Mouse (Mus musculus) midbrain, embryonic 15.5 days (tissue): ENCODE measurements around the gene Gm11172. TPM values are rescaled to one million over a fixed set of nuclear protein-coding genes. Genes with fewer than 3 reads are reported as not detected.

Experiments used
- ATAC-seq: fragments of 200-750 bp; cut with Nextera tagmentation; replicated peaks from 2 replicates; pipeline ENCODE4 v1.8.0; 2017; ENCODE audit warnings: moderate TSS enrichment
- H3K27ac ChIP-seq: fragments of 300-500 bp; sonication (generic); 2 replicates; pipeline ENCODE4 v1.5.1; 2015; ENCODE audit warnings: mild to moderate bottlenecking, inconsistent platforms
- H3K27me3 ChIP-seq: fragments of 300-500 bp; sonication (generic); replicated peaks from 2 replicates; pipeline ENCODE4 v1.6.1; 2015; ENCODE audit warnings: inconsistent platforms
- H3K36me3 ChIP-seq: fragments of 300-500 bp; sonication (generic); replicated peaks from 2 replicates; pipeline ENCODE4 v1.6.1; 2015; ENCODE audit warnings: inconsistent platforms
- H3K4me1 ChIP-seq: fragments of 300-500 bp; sonication (generic); 2 replicates; pipeline ENCODE4 v1.6.1; 2015; ENCODE audit warnings: inconsistent platforms
- H3K4me2 ChIP-seq: fragments of 300-500 bp; sonication (generic); 2 replicates; pipeline ENCODE4 v1.6.1; 2015; ENCODE audit warnings: inconsistent platforms, mild to moderate bottlenecking, moderate library complexity
- H3K4me3 ChIP-seq: fragments of 300-500 bp; sonication (generic); 2 replicates; pipeline ENCODE4 v1.5.1; 2015; ENCODE audit warnings: mild to moderate bottlenecking, inconsistent platforms
- H3K9ac ChIP-seq: fragments of 300-500 bp; sonication (generic); 2 replicates; pipeline ENCODE4 v1.6.1; 2015; ENCODE audit warnings: mild to moderate bottlenecking, inconsistent platforms
- H3K9me3 ChIP-seq: fragments of 300-500 bp; sonication (generic); 2 replicates; pipeline ENCODE4 v1.6.1; 2016; ENCODE audit warnings: inconsistent platforms
- WGBS: fragments of 180-500 bp; shearing (Covaris S2); methylation state at CpG from one replicate; pipeline ENCODE4 v1.1.7; 2015; ENCODE audit warnings: mixed read lengths; 5-methylcytosine and 5-hydroxymethylcytosine counted together
- polyA plus RNA-seq: library from polyadenylated mRNA; unstranded; fragments of >200 nt; fragmentation: Nextera tagmentation; extraction: Ambion mirVana; gene quantifications from 2 replicates; pipeline ENCODE4 v1.2.1, GENCODE M21; 2015

Gene Gm11172
- polyA plus RNA-seq, 1 experiment from 2014 or later = not detected

DNA sequence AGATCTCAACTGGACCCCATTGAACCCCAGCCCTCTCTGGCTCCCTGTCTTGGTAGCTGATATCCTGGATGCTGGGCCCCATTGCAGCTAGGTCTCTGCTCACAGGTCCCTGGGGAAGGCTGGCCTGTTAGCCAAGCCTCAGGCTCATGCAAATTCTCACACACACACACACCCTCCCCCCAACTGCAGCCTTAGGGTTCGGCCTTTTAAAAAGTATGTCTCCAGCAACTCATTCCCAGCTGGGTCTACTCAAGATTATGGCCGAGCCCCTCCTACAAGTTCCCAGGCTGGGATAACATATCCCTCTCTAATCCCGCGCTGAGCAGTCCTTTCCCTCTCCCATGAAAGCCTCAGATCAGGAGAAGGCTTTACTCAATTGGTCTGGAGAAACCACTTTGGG is 8.7 kb downstream of the Gm11172 start:
- Histone ChIP-seq H3K4me1 (no peaks in the 10 kb centered on the region), H3K4me2 (no peak overlapping the region), H3K9me3 (no peaks in the 10 kb centered on the region), H3K27me3 (no peaks in the 10 kb centered on the region), H3K27ac (no peak overlapping the region), H3K4me3 (no peak overlapping the region), H3K36me3 (no peaks in the 10 kb centered on the region), H3K9ac (no peak overlapping the region)
- WGBS = 64% methylated on average over 4 of the region's 4 CpGs
- ATAC-seq = no peak

DNA sequence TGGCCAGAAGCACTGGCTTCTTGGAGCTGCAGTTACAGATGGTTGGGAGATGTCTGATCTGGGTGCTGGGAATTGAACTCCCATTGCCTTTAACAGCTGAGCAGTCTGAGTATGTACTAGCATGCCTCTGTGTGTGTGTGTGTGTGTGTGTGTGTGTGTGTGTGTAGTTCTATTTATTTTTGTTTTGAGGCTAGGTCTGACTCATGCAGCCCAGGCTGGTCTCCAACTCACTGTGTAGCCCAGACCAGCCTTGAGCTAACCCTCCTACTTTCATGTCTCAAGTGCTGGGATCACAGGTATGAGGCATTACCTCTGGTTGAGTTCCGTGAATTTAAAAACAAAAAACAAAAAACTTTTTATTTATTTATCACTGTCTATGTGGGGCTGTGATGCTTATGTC is 11.8 kb downstream of the Gm11172 start:
- ATAC-seq = no peak
- Histone ChIP-seq H3K4me1 (no peaks in the 10 kb centered on the region), H3K27me3 (no peaks in the 10 kb centered on the region), H3K9ac (no peak overlapping the region), H3K4me3 (no peak overlapping the region), H3K36me3 (no peaks in the 10 kb centered on the region), H3K9me3 (no peaks in the 10 kb centered on the region), H3K4me2 (no peak overlapping the region), H3K27ac (no peak overlapping the region)
- 89% methylated on average over 1 of the region's 1 CpGs for WGBS

GRCm38 (mm10) chr16:10825840-10826239 is 13.1 kb downstream of the Gm11172 start:
- Histone ChIP-seq H3K4me2 (no peak overlapping the region), H3K36me3 (no peaks in the 10 kb centered on the region), H3K27ac (no peak overlapping the region), H3K4me3 (no peak overlapping the region), H3K9me3 (no peaks in the 10 kb centered on the region), H3K27me3 (no peaks in the 10 kb centered on the region), H3K4me1 (no peaks in the 10 kb centered on the region), H3K9ac (no peak overlapping the region)
- no peak for ATAC-seq
- 93% methylated on average over 4 of the region's 4 CpGs for WGBS

- ATAC-seq = no peak
These were observed 14.6 kb downstream of the Gm11172 start for GRCm38 (mm10) chr16:10827269-10827668.

GRCm38 (mm10) chr16:10827766-10828460 is 15.2 kb downstream of the Gm11172 start:
- Histone ChIP-seq H3K4me1 (no peaks in the 10 kb centered on the region), H3K9ac (no peak overlapping the region), H3K27ac (no peak overlapping the region), H3K36me3 (no peaks in the 10 kb centered on the region), H3K4me2 (no peak overlapping the region), H3K9me3 (no peaks in the 10 kb centered on the region), H3K4me3 (no peak overlapping the region), H3K27me3 (no peaks in the 10 kb centered on the region)
- no peak for ATAC-seq
- WGBS = 85% methylated on average over 7 of the region's 7 CpGs

More at GRCm38 (mm10) chr16:10827269-10827668, 14.6 kb downstream of the Gm11172 start:
- no peak overlapping the region for H3K27ac ChIP-seq
- H3K4me1 ChIP-seq = no peaks in the 10 kb centered on the region
- no peaks in the 10 kb centered on the region for H3K9me3 ChIP-seq
- no peaks in the 10 kb centered on the region for H3K36me3 ChIP-seq
- 90% methylated on average over 9 of the region's 9 CpGs for WGBS
- H3K4me2 ChIP-seq = no peak overlapping the region
- no peak overlapping the region for H3K4me3 ChIP-seq
- no peak overlapping the region for H3K9ac ChIP-seq
- H3K27me3 ChIP-seq = no peaks in the 10 kb centered on the region

- Histone ChIP-seq H3K27me3 (no peaks in the 10 kb centered on the region), H3K9ac (no peak overlapping the region), H3K4me1 (no peaks in the 10 kb centered on the region), H3K27ac (no peak overlapping the region), H3K36me3 (no peaks in the 10 kb centered on the region), H3K4me2 (no peak overlapping the region), H3K9me3 (no peaks in the 10 kb centered on the region), H3K4me3 (no peak overlapping the region)
- WGBS = 73% methylated on average over 4 of the region's 4 CpGs
- ATAC-seq = no peak
These were observed 15.7 kb downstream of the Gm11172 start for GRCm38 (mm10) chr16:10828461-10828805.

- Histone ChIP-seq H3K4me3 (peak overlapping the region; percentile 60), H3K27ac (no peak overlapping the region), H3K4me1 (peaks cover 13% of the 10 kb centered on the region), H3K27me3 (0 out of 2 replicates have a peak, but pooled peaks cover 5% of the 10 kb centered on the region), H3K4me2 (peak overlapping the region; percentile 89), H3K9me3 (no peaks in the 10 kb centered on the region), H3K36me3 (no peaks in the 10 kb centered on the region), H3K9ac (0 out of 2 replicates have a peak overlapping the region, but pooled peaks have one; percentile 14)
- WGBS = 9% methylated on average over 12 of the region's 12 CpGs
- no peak for ATAC-seq
These were observed 21.8 kb downstream of the Gm11172 start for GRCm38 (mm10) chr16:10834542-10834910.

DNA sequence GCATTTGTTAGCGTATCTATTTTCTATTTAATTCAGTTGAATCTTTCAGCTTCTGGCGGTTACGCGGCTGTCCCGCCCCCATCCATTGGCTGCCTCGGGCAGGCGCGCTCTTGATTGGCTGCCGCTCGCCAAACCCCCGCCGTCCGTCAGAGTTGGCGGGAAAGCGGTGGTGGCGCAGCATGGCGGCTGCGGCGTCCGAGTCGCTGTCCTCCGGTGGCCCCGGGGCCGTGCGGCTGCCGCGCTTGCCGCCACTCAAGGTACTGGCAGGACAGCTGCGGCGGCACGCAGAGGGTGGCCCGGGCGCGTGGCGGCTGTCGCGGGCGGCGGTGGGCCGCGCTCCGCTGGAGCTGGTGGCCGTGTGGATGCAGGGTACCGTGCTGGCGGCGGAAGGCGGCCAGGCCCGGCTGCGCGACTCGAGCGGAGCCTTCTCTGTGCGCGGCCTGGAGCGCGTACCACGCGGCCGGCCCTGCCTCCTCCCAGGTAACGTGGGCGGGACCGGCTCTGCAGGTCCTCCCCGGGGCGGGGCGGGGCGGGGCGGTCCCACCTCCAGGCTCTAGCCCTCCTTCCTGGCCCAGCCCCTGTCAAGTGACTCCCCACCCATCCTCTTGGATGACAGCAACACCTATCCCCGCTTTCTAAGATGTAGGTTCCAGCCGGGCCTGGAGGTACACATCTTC is 22.3 kb downstream of the Gm11172 start, which contains the start of gene Rmi2:
Gene Rmi2, plus strand, starts transcription at position 149 of the 677 bp plus-strand sequence.
- H3K27me3 ChIP-seq = 0 out of 2 replicates have a peak, but pooled peaks cover 5% of the 10 kb centered on the region
- peak within 1 kb of the TSS; percentile 30 for H3K9ac ChIP-seq
- H3K9me3 ChIP-seq = no peaks in the 10 kb centered on the region
- H3K27ac ChIP-seq = no peak within 1 kb of the TSS
- peak; percentile 96 for ATAC-seq
- WGBS = under 1% methylated on average over 69 of the region's 69 CpGs
- H3K4me3 ChIP-seq = peak within 1 kb of the TSS; percentile 60
- no peaks in the 10 kb centered on the region for H3K36me3 ChIP-seq
- H3K4me1 ChIP-seq = peaks cover 13% of the 10 kb centered on the region
- peak within 1 kb of the TSS; percentile 89 for H3K4me2 ChIP-seq

GRCm38 (mm10) chr16:10836388-10836787 is 23.7 kb downstream of the Gm11172 start:
- no peak overlapping the region for H3K4me3 ChIP-seq
- WGBS = 98% methylated on average over 3 of the region's 3 CpGs
- peaks cover 13% of the 10 kb centered on the region for H3K4me1 ChIP-seq
- H3K36me3 ChIP-seq = no peaks in the 10 kb centered on the region
- no peak overlapping the region for H3K9ac ChIP-seq
- H3K9me3 ChIP-seq = no peaks in the 10 kb centered on the region
- H3K27me3 ChIP-seq = 0 out of 2 replicates have a peak, but pooled peaks cover 5% of the 10 kb centered on the region
- no peak overlapping the region for H3K27ac ChIP-seq
- ATAC-seq = no peak
- H3K4me2 ChIP-seq = no peak overlapping the region

DNA sequence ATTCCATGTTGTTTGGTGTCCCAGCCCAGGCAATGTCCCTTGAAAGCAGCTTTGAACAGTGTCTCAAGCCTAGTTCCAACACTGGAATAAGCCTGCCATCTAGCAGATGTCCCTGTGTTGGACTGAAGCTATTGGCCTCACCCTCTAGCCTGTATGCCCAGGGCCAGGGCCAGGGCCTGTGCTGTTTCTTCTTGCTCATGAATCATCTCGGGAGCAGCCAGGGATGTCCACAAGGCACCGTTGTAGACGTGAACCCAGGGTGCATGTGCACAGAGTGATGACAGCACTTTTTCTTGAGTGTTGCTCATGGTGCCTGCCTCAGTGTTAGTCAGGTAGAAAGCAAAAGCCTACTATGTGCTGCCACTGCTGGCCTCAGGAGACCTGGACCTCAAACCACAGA is 24.5 kb downstream of the Gm11172 start:
- Histone ChIP-seq H3K9me3 (no peaks in the 10 kb centered on the region), H3K4me2 (no peak overlapping the region), H3K27ac (no peak overlapping the region), H3K9ac (no peak overlapping the region), H3K27me3 (0 out of 2 replicates have a peak, but pooled peaks cover 5% of the 10 kb centered on the region), H3K36me3 (no peaks in the 10 kb centered on the region), H3K4me3 (no peak overlapping the region), H3K4me1 (peaks cover 13% of the 10 kb centered on the region)
- no peak for ATAC-seq
- 91% methylated on average over 3 of the region's 3 CpGs for whole genome bisulfite sequencing

DNA sequence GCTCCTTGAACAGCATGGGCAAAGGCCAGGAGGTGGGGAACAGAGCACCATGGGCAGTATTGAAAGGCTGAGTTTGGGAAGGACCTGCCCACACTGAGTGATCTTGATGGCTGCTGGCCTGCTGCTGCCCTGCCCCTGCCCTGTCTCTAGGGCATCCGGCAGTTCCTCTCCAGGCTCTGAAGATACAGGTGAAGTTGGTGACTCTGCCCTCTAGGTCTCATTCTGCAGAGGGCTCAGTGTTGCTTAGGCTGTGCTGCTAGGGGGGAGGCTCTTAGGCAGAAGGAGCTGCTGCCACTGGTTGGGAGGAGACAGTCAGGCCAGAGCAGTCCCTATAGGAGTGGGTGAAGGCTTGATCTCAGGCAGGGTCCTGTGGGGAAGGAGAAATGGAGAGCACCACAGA is 25.2 kb downstream of the Gm11172 start:
- Histone ChIP-seq H3K27me3 (0 out of 2 replicates have a peak, but pooled peaks cover 5% of the 10 kb centered on the region), H3K4me1 (peaks cover 13% of the 10 kb centered on the region), H3K36me3 (no peaks in the 10 kb centered on the region), H3K4me3 (no peak overlapping the region), H3K4me2 (no peak overlapping the region), H3K9ac (no peak overlapping the region), H3K27ac (no peak overlapping the region), H3K9me3 (no peaks in the 10 kb centered on the region)
- no peak for ATAC-seq
- 92% methylated on average over 1 of the region's 1 CpGs for WGBS

- ATAC-seq = no peak
- Histone ChIP-seq H3K36me3 (no peaks in the 10 kb centered on the region), H3K9me3 (no peaks in the 10 kb centered on the region), H3K27me3 (0 out of 2 replicates have a peak, but pooled peaks cover 5% of the 10 kb centered on the region), H3K27ac (no peak overlapping the region), H3K4me1 (peaks cover 16% of the 10 kb centered on the region), H3K9ac (no peak overlapping the region), H3K4me2 (no peak overlapping the region), H3K4me3 (no peak overlapping the region)
- 37% methylated on average over 10 of the region's 10 CpGs for WGBS
These were observed 26.0 kb downstream of the Gm11172 start for GRCm38 (mm10) chr16:10838487-10839245.
